Mouse (Mus musculus) brain, embryonic 14.5 days (tissue): Measurements from ENCODE around the gene Ccs.

Source experiments
- CTCF ChIP-seq: fragments of 200-500 bp; IDR thresholded peaks from 2 replicates; pipeline ENCODE4 v1.5.1; 2012; ENCODE audit warnings: inconsistent platforms, mild to moderate bottlenecking, moderate library complexity, borderline replicate concordance; ENCODE audit not compliant: insufficient read depth, insufficient read length; ENCODE audit errors: extremely low read depth
- POLR2A ChIP-seq: fragments of 200-500 bp; IDR thresholded peaks from 2 replicates; pipeline ENCODE4 v1.6.1; 2012; ENCODE audit warnings: mild to moderate bottlenecking, inconsistent platforms, borderline replicate concordance; ENCODE audit not compliant: poor library complexity, insufficient read depth, insufficient read length, severe bottlenecking; ENCODE audit errors: extremely low read depth

- TF ChIP-seq POLR2A (no peak), CTCF (no peak)
Measured at GRCm38 (mm10) chr19:4810309-4810708, 28.8 kb downstream of the Ccs start.
